Mouse (Mus musculus) left cerebral cortex, postnatal 36 days (tissue): Measurements from ENCODE around the gene Gm4559. TPM values are rescaled to one million over a fixed set of nuclear protein-coding genes. Genes with fewer than 3 reads are reported as not detected.
"Not testable (repeated sequence)": the region's sequence is repeated elsewhere in the genome, so short reads cannot be mapped to it uniquely, and the experiment has no call there.

Experiments
- DNase-seq, 2 experiments: peaks; one replicate each; pipeline ENCODE4 v3.0.0; 2021 to 2022; ENCODE audit warnings: low spot score in 2 of 2, mixed read lengths in 1 of 2
- intact Hi-C: fragments of 180-260 bp; cut with DNase I; formaldehyde crosslinking; loops from one replicate; pipeline ENCODE4 v1.15.1; 2025
- total RNA-seq, 2 experiments: library from RNA; stranded (reverse); gene quantifications; 2 replicates each; pipeline ENCODE4 v1.2.3; 2021

Gene Gm4559
- not detected for total RNA-seq

DNA sequence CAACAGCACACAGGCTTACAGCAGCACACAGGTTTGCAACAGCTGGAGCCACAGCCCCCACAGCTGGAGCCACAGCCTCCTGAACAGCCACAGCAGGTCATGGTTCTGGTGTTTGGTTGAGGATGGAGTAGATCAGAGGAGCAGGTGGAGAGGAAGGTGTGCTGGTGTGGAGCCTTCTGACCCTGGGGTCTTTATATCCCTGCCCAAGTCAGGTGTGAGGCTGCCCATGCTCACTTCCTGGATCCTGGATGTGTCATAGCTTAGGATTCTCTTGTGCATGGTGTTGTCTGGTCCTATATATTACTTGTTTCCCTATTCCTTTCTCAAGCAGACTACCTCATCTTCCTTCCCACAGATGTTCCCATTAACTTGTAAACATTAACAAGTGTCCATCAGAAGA is at the start of gene Gm4559:
Gm4559 (minus strand) TSS at position 101 of the 400 bp plus-strand sequence.
- intact Hi-C loops = not testable (repeated sequence)

DNA sequence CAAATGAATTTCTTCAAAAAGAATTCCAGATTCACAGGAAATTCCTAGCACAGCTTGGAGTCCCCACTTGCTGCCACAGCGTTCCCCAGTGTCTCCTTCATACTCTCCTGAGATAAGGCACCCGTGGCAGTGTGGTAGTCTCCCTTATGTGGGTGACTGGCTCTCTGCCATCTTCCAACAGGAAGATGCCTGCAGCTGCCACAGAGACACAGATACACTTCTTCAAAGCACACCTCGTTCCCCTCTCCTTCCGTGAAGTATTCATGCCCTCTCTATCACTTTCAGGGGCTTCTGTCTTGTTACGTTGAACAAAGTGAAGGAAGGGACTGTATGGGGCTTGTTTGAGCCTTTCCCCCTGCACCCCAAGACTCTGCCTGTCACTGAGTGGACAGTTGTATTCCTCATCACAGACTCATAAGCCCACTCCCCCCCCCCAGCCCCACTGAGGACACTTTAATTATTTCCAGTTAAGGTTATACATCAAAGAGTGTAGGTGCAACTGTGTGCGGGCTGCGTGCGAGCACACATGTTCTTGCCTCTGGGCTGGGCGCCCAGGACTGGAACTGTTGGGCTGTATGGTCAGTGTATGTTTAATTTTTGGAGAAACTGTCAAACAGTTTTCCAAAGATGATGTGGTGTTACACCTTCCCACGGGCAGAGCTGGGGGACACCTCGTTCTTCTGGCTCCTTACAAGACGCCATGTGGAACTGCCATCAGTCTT is 49.4 kb upstream of the Gm4559 start:
- intact Hi-C loops = no loop called here
- no peak for DNase-seq

More for the DNA sequence above, at the start of gene Gm4559:
- not testable (repeated sequence) for DNase-seq

DNA sequence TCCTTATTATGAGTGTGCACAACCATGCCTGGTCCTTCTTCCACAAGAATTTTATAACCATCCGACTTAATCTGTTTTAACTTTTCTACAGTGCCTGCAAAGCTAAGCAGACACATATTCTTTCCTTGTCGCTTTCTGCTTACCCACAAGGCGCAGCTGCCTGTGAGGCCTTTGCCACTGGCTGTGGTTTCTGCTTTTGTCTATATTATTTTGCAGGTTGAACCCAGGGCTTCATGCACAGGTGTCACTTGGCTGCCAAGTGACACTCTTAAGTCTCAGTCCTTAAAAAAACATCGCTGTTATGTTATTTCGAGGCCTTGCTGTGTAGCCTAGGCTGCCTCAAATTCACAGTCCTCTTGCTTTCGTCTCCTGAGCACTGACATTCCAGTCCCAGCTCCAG is 48.5 kb upstream of the Gm4559 start:
- DNase-seq = no peak
- intact Hi-C loops = no loop called here

DNA sequence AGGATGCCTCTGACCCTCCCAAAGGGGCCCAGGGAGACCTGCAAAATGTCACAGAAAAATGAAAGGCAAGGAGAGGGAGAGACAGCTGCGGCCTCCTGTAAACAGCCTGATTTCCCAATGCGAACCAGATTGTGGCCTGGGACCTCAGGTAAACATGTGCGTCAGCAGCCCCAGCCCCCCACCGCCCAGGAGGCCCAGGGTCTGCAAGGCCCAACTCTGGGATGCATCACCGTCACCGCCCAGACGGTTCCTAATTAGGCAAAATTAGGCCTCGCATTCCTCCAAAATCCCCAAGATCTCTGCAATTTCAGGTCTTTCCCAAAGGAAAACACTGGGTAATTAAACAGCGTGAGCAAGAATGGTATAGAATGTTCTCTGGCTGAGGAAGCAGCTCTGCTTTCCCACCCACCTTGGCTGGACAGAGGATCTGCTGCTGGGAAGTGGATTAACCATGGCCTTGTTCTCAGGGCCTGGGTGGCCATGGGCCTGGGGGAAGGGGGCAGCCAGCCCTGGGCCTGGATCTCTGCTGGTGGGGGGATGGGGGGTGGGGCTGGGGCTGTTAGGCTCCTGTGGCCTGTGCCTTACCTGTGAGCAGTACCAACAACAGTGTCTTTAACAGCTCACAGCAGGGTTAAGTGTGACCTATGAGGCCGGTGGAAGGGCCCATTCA is 47.6 kb upstream of the Gm4559 start:
- DNase-seq, intact Hi-C loops: not testable (repeated sequence)

DNA sequence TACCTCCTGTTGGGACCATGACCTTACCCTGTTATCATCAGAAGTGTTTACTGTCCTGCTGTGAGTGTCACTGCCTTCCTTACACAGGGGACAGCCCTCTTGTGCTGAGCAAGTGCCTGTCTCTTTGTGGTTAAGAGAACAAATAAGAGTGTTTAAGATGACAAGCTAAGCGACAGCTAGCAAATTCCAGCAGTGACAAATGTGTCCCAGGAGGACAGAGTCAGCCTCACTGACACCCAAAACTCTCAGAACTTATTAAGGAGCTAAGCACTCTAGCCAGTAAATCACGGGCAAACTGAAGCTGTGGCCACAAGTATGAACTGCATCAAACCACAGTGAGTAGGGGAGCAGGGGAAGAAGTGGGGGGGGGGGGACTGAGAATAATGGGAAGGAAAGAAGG is 46.7 kb upstream of the Gm4559 start:
- DNase-seq = no peak
- intact Hi-C loops = no loop called here

DNA sequence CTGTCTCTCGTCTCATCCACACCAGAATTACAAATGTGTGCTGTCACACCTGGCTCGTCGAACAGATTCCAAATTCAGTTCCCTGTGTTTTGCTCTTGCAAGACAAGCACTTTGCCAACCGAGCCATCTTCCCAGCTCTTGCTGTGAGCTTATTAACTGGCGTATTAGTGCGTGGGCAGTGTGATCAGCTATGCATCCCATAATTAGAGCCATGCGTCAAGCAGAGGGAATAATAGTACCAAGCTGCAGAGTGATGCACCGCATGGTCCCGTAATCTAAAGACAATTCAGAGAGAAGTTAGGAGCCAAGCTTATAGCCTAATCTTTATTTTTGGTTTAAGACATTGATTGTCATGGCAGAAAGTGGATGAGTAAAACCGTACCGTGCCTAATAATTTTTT is 45.0 kb upstream of the Gm4559 start:
- intact Hi-C loops = loop anchor here (5.0 kb wide), 1 partner anchor 263 kb away; no protein-coding TSS in a partner anchor
- no peak for DNase-seq

DNA sequence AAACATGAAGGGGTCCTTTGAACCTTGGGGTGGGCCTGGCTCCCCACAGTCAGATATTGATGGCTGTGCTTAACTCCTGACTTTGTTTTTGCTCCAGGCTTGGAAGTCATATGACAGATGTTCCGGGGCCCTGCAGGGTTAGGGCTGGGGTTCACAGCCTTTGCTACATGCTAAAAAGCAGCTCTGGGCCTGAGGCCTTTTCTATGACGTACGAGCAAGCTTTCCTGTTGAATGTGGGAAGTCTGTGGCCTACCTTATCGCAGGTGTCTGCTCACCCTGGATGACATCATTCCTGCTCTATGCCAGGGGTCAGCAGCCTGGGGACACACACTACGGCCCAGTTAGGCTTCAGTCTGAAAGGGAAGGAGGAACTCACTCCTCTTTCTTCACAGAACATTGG is 43.1 kb upstream of the Gm4559 start:
- intact Hi-C loops = loop anchor here (2.0 to 5.0 kb wide), 2 partner anchors 265 to 358 kb away; no protein-coding TSS in a partner anchor
- DNase-seq = no peak

DNA sequence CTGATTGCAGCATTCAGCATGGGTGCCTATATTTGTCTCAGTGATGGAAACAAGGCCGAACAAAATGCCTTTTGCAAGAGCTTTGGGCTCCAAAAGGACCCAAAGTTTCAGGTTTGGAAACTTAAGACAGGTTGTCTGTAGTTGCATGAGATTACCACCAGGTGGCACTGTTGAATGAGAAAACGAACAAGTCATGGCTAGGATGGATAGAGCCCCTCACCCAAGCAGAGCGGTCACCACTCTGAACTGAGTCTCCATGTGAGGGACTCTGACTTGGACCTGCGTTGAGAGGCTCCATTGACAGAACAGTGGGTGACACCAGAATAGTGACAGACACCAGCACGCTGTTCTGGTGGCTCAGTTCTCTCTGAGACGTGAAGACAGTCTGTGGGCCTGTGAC is 42.4 kb upstream of the Gm4559 start:
- DNase-seq = peak in 1 of 2 experiments; percentile 26
- intact Hi-C loops = loop anchor here (2.0 to 5.0 kb wide), 2 partner anchors 266 to 358 kb away; no protein-coding TSS in a partner anchor

DNA sequence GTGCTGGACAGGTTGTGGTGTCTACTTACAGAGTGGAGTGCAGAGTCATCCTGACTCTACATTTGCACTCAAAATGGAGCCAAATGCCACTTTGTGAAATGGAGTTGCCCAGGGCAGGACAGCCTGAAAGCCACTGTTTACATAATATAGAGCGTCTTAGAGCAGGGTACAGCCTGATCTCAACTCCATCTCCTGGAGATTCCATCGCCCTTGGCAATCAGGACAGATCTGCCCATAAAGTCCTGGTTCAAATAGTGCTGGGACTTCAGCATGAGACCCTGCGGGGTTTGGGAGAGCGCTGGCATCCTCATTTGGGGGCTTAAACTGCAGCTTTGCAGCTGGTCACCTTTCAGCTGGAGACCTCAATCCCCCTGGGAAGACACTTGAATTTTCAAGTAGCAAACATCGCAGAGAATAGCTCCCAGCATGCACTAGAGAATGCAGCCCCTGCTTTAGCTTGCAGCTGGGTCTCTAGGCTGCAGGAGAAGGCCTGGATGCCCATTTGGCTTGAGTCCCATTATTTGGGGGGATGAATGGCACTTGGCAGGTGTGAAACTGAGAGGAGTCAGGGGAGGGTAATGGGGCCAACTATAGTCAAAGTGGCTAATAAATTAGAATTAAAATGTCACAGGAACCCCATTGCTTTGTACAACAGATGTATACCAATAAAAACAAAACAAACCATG is 40.6 kb upstream of the Gm4559 start:
- intact Hi-C loops = loop anchor here (5.0 kb wide), 1 partner anchor 268 kb away; no protein-coding TSS in a partner anchor
- DNase-seq = no peak

DNA sequence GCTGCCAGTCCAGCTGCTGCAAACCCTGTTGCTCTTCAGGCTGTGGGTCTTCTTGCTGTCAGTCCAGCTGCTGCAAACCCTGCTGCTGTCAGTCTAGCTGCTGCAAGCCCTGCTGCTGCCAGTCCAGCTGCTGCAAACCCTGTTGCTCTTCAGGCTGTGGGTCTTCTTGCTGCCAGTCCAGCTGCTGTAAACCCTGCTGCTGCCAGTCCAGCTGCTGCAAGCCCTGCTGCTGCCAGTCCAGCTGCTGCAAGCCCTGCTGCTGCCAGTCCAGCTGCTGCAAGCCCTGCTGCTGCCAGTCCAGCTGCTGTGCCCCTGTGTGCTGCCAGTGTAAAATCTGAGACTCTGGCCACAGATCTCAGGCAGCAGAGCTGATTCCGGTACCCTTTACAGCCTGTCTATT is 29.8 kb upstream of the Gm4559 start:
- intact Hi-C loops, DNase-seq: not testable (repeated sequence)

DNA sequence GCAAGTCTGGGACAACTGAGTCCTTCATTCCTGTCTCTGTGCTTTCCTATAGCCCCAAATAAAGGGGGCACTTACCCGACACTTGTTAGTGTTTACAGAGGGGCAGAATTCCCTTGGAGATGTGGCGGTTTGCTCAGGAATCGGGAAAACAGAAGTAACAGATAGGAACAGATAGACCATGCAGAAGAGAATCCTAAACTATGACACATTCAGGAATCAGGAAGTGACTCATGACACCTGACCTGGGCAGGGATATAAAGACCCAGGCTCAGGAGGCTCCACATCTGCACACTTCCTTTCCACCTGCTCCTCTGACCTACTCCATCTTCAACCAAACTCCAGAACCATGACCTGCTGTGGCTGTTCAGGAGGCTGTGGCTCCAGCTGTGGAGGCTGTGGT is 29.1 kb upstream of the Gm4559 start, which contains the start of gene Krtap5-4:
Krtap5-4 (plus strand) TSS at position 301 of the 400 bp plus-strand sequence.
- intact Hi-C loops = no loop called here
- no peak for DNase-seq

DNA sequence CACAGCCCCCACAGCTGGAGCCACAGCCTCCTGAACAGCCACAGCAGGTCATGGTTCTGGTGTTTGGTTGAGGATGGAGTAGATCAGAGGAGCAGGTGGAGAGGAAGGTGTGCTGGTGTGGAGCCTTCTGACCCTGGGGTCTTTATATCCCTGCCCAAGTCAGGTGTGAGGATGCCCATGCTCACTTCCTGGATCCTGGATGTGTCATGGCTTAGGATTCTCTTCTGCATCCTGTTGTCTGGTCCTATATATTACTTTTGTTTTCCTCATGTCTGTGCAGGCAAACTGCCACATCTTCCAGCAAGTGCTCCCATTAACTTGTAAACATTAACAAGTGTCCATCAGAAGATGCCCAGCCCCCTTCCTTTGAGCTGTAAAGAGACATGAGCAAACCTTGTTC is 22.9 kb upstream of the Gm4559 start, which contains the start of gene Krtap5-1:
Krtap5-1 (minus strand) TSS at position 101 of the 400 bp plus-strand sequence.
- DNase-seq, intact Hi-C loops: not testable (repeated sequence)

DNA sequence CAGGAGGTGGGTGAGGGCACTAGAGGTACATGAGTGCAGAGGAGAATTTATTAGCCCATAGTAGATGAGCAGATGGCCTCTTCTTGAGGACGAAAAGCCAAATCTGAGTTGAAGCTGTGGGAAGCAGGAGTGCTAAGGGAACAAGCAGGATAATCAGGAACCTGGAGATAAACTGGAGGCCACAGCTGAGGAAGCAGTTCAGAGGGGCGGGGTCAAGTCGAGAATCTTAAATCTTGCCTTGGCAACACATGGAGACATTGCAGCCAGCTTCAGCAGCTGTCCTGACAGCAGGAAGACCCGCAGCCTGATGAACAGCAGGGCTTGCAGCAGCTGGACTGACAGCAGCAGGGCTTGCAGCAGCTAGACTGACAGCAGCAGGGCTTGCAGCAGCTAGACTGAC is 21.9 kb upstream of the Gm4559 start:
- DNase-seq, intact Hi-C loops: not testable (repeated sequence)

DNA sequence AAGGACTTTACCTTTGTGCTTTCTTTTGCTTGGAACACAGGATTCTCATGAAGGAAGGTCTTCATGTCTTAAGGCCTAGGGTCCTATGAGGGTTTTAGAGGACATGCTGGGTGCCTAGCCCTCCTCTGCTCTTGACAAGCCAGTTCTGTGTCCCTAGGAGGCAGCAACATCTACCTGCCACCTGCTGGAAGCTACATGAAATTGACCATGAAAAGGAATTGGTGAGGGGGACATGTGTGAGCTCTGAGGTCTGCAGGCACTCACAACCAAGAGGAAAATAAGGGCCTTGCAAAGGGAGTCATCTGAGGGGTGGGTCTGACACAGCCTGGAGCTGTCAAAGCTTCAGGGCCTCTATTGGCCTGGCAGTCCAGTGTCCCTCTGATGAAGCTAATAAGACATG is 21.3 kb upstream of the Gm4559 start:
- no peak for DNase-seq
- intact Hi-C loops = no loop called here

DNA sequence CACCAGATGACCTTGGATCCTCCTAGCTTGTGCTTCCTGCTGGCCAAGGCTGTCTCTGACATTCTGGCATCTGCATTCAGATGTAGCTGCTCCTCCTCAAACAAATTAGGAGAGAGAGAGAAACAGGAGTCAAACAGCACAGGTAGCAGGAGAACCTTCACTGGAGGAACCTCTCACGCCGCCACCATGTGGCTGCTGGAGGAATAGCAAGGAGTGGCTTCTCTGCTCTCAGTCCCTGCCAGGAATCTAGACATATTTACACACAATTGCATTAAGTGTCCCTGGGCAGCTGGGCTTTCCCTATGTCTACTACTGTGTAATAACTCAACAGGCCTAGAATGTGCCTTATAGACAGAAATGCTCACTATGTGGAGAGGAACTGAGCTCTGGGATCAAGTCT is 19.7 kb upstream of the Gm4559 start:
- intact Hi-C loops = loop anchor here (1.0 kb wide), 1 partner anchor 17 kb away; no protein-coding TSS in a partner anchor
- not testable (repeated sequence) for DNase-seq

DNA sequence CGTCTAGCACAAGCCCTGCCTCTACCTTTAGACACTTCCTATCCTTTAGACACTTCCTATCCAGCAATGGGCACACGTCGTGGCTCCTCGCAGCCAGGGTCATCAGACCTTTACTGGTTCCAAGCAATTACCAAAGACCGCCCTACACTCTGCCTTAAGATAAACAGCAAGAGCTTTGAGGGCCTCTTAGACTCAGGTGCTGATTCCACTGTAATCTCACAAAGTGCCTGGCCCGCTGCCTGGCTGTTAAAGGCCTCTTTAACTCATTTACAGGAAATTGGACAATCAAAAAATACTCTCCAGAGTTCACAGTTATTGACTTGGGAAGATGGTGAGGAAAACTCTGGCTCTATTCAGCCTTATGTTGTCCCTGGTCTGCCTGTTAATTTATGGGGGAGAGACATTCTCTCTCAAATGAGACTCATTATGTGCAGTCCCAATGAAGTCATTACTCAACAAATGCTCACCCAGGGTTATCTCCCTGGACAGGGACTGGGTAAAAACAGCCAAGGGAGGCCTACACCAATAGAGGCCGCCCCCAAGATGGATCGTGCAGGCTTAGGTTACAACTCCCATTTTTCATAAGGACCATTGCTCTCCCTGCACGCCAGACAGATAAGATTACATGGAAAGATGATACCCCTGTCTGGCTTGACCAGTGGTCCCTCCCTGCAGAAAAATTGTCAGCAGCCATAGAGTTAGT is 11.9 kb upstream of the Gm4559 start:
- DNase-seq, intact Hi-C loops: not testable (repeated sequence)

DNA sequence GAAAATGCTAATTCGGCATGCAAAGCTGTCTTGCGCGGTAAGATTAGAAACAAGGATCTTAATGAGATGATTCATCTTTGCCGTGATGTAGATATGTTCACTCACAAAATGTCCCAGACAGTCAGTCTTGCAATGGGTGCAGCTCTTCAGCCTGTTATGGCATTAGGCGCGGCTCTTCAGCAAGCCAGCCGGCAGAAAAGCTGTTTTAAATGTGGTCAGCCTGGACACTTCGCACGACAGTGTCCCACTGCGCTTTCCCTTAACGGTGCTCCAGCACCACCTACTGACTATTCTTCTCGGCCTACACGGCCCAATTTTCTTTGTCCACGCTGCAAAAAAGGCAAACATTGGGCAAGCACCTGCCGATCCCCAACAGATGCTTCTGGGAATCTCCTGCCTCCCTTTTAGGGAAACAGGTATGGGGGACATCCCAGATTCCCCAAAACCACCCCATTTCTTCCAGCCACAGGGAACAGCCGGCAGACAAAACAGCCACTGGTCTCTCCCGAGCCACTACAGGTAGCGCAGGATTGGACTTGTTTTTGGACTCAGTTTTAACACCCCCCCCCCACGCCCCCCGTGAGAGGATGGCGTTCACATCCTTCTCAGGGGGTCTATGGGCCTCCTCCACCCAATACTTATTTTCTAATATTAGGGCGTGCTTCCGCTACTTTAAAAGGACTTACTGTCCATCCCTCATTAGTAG is 11.1 kb upstream of the Gm4559 start:
- intact Hi-C loops = no loop called here
- DNase-seq = peak in 1 of 2 experiments; percentile 4

DNA sequence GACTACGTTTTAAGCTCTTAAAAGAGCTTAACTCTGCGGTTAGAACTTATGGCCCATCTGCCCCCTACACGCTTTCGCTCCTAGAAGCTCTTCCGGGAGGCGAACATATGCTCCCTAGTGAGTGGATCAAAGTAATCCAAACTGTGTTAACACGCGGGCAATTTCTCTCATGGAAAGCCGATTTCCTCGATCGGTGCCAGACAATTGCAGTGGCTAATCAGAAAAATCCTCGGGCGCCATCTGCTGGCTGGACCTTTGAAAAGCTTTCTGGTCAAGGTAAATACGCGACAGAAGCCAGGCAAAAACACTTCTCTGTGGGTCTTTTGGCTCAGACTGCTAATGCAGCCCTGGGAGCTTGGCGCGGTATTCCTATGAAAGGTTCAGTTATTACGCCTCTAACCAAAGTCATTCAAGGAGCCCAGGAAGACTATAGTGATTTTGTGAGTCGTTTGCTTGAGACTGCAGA is 10.5 kb upstream of the Gm4559 start:
- peak; percentile 83 for DNase-seq
- intact Hi-C loops = no loop called here
